Mouse (Mus musculus): ENCODE data around the gene Gm20821. TPM values are rescaled to one million over a fixed set of nuclear protein-coding genes. Genes with fewer than 3 reads are reported as not detected.
"Not testable (repeated sequence)": the region's sequence is repeated elsewhere in the genome, so short reads cannot be mapped to it uniquely, and the experiment has no call there.

Gm20821 gene
- total RNA-seq (2021) = not detected
- long read RNA-seq, experiment 1 = 0 reads
- long read RNA-seq, experiment 2 = 0 reads

GRCm38 (mm10) chrY:9781504-9781903 lies at the start of gene Gm20821:
TSS of gene Gm20821 (plus strand) at chrY:9781804.
- not testable (repeated sequence) for DNase-seq

Measured in adrenal gland, postnatal 10 days (tissue).